Mouse (Mus musculus): Measurements from ENCODE around the gene Clba1.

GRCm38 (mm10) chr12:112764141-112764540 lies 44.6 kb upstream of the Clba1 start:
- TF ChIP-seq POLR2A (IDR thresholded peaks at IDR 0.05; ENCODE audit: low read depth, low read length) (no peak), CTCF (conservative IDR thresholded peaks at IDR 0.05; ENCODE audit: insufficient read depth, insufficient read length, low read depth, low read length) (no peak)
